Mouse (Mus musculus) layer of hippocampus, postnatal 10 days (tissue): ENCODE results near the gene Sfrp2. TPM values are rescaled to one million over a fixed set of nuclear protein-coding genes. Genes with fewer than 3 reads are reported as not detected.

ENCODE experiments used
- total RNA-seq, 2 experiments: library from RNA; stranded (reverse); gene quantifications; 2 replicates each; pipeline ENCODE4 v1.2.3; 2021

Sfrp2 gene
- total RNA-seq, 2 experiments from 2014 or later = 6.4 to 6.7 TPM

Other genes starting within 250 kb of the Sfrp2 start
- gene Tlr2, start 75.4 kb downstream of the Sfrp2 start, total RNA-seq = under 1 TPM; 0.80 to 0.87 TPM